19 mouse cellular contexts compared by ENCODE assay signal in the genomic region with DNA sequence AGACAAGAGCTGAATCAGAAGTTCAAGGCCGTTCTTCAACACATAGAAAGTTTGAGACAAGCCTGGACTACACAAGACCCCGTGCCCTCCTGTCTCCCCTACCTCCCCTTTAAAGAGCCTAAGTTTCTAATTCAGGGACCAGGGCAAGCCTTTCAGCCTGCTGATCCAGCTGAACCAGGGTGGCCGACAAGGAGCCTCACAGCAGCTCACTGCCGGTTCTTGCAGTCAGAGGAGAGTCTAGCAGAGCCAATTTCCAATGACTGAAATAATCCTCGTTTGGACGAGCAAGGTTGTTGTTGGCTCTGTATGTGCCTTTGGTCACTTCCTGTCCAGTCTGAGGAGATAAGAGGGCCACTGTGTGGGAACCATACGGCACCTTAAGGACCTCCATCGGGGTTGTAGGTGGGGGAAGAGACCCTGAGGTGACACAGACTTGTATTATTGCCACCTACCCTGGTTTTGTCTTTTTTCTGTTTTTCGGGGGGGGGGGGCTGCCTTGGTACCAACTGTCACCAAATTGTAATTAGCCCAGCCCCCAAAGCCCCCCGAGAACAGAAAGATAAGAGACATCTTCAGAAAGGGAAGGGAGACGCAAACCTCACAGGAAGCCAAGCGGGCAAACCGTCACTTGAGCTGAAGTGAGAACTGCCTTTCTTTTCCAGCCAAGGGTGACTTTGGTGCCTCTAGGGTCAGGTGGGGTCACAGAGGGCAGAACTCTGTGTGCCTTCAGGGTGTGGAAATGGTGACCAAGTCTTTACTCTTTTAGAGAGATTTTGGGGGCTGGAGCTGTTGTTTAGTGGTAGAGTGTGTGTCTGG. TPM values are rescaled to one million over a fixed set of nuclear protein-coding genes. Genes with fewer than 3 reads are reported as not detected.
A peak's percentile ranks its signal among the peaks of the same experiment; 100 is the strongest.
DNase-seq lines count a peak whose midpoint lies in the region; ATAC-seq and TF ChIP-seq lines count a peak whose summit lies in the region.
"Had no signal": no experiment of that assay in that cellular context is flagged by ENCODE, and none has a peak within 500 bp of the region (broad histone marks: within the 10 kb centered on the region; RNA-seq: fewer than 3 reads in every experiment).

No protein-coding gene starts in this region.

- DNase-seq in lung, postnatal 10 days = peak; percentile 15
- DNase-seq in lung, postnatal 25 days (ENCODE audit: low spot score) = no peak
- DNase-seq in thymus, postnatal 25 days = peak; percentile 74
- DNase-seq in left cerebral cortex, adult 2 months (ENCODE audit: extremely low spot score in 1 of 2, low spot score in 2 of 2) = no peak
- no peak for DNase-seq in limb, embryonic 10.5 days (ENCODE audit: low spot score)
- DNase-seq: adrenal gland, postnatal 10 days; cerebellum, adult 9-10 months; heart, adult 2 months; heart, postnatal 4 days; kidney, adult 9 months; right cerebral cortex, postnatal 14 days had no signal

- no peaks in the 10 kb centered on the region for H3K27me3 ChIP-seq in megakaryocyte, embryonic 14.5 days (replicated peaks)
- H3K27me3 ChIP-seq in limb, embryonic 10.5 days (ENCODE audit: low read depth, poor library complexity, severe bottlenecking) = peaks cover 40% of the 10 kb centered on the region
- H3K27me3 ChIP-seq: lung, embryonic 15.5 days; stomach, embryonic 15.5 days had no signal

- intact Hi-C loops in left cerebral cortex, adult 2 months (cut with DNase I) = loop anchor here (10.0 kb wide), 1 partner anchor 151 kb away; no protein-coding TSS in a partner anchor

- TF ChIP-seq CTCF in left cerebral cortex, adult 2 months (IDR thresholded peaks at IDR 0.05) = no peak

- 53% methylated on average over 13 of the region's 13 CpGs for WGBS in limb, embryonic 10.5 days

- H3K27ac ChIP-seq in left cerebral cortex, adult 2 months = no peak overlapping the region
- no peak overlapping the region for H3K27ac ChIP-seq in limb, embryonic 10.5 days
- H3K27ac ChIP-seq: heart, adult 2 months; limb, embryonic 13.5 days; lung, embryonic 15.5 days; midbrain, embryonic 13.5 days; stomach, embryonic 15.5 days had no signal

- H3K9me3 ChIP-seq in megakaryocyte, embryonic 14.5 days = no peaks in the 10 kb centered on the region
- no peaks in the 10 kb centered on the region for H3K9me3 ChIP-seq in limb, embryonic 10.5 days (replicated peaks)
- H3K9me3 ChIP-seq: limb, embryonic 13.5 days; lung, embryonic 15.5 days; midbrain, embryonic 13.5 days; stomach, embryonic 15.5 days had no signal

- peaks cover 83% of the 10 kb centered on the region for H3K4me1 ChIP-seq in megakaryocyte, embryonic 14.5 days
- peaks cover 37% of the 10 kb centered on the region for H3K4me1 ChIP-seq in limb, embryonic 10.5 days

- ATAC-seq in common myeloid progenitor, adult 5-6 weeks (replicated peaks; ENCODE audit: low read depth, poor library complexity, severe bottlenecking) = peak; percentile 57
- ATAC-seq: CD4-positive, CD25-positive, alpha-beta regulatory T cell, adult 4 months; forebrain, embryonic 14.5 days; midbrain, embryonic 13.5 days had no signal

- H3K4me3 ChIP-seq in megakaryocyte, embryonic 14.5 days (replicated peaks) = peak overlapping the region; percentile 71
- no peak overlapping the region for H3K4me3 ChIP-seq in left cerebral cortex, adult 2 months
- no peak overlapping the region for H3K4me3 ChIP-seq in limb, embryonic 10.5 days
- H3K4me3 ChIP-seq: heart, adult 2 months; limb, embryonic 13.5 days; lung, embryonic 15.5 days; midbrain, embryonic 13.5 days; stomach, embryonic 15.5 days had no signal

- H3K36me3 ChIP-seq in megakaryocyte, embryonic 14.5 days (replicated peaks; ENCODE audit: low read length) = no peaks in the 10 kb centered on the region
- no peaks in the 10 kb centered on the region for H3K36me3 ChIP-seq in limb, embryonic 10.5 days
- H3K36me3 ChIP-seq: limb, embryonic 13.5 days; lung, embryonic 15.5 days; midbrain, embryonic 13.5 days; stomach, embryonic 15.5 days had no signal

RNA-seq across cellular contexts. Expression of gene Cux1, which starts 58.1 kb away (rescaled TPM):
- total RNA-seq in common myeloid progenitor, adult 5-6 weeks (2017) = 158 and 202 TPM in 2 replicates
- 29.7 and 39.7 TPM in 2 replicates for polyA plus RNA-seq in megakaryocyte, embryonic 14.5 days (2012; ENCODE audit: insufficient read depth, low replicate concordance)
- total RNA-seq in left cerebral cortex, adult 2 months (2021) = 100 to 1,000 TPM; 107 to 117 TPM
- polyA plus RNA-seq in limb, embryonic 10.5 days (2016; fragmentation: Nextera tagmentation; extraction: Ambion mirVana) = 59.1 and 67.7 TPM in 2 replicates

Comparison
In these comparisons a context has a peak if more than half of its experiments do, and no peak if none do; other contexts are left out.
1. DNase-seq: peak in lung, postnatal 10 days (single experiment) and thymus, postnatal 25 days (single experiment); none in lung, postnatal 25 days (single experiment), left cerebral cortex, adult 2 months (0 of 2) and limb, embryonic 10.5 days (single experiment).